Mouse (Mus musculus): ENCODE results near the gene Eva1b. TPM values are rescaled to one million over a fixed set of nuclear protein-coding genes. Genes with fewer than 3 reads are reported as not detected.
A peak's percentile ranks its signal among the peaks of the same experiment; 100 is the strongest.

Gene Eva1b
- polyA plus RNA-seq, 1 experiment from 2014 or later: 10.0 TPM

- peaks cover 10% of the 10 kb centered on the region for H3K4me1 ChIP-seq (ENCODE audit: control insufficient read depth, insufficient read depth, low read length)
- H3K36me3 ChIP-seq (ENCODE audit: control insufficient read depth, insufficient read depth, low read length): no peaks in the 10 kb centered on the region
- H3K9ac ChIP-seq (ENCODE audit: low read depth, low read length): peak overlapping the region; percentile 55
- WGBS: 26% methylated on average over 42 of the region's 42 CpGs
- H3K27ac ChIP-seq (ENCODE audit: low read length): no peak overlapping the region
- H3K4me2 ChIP-seq (ENCODE audit: low read length): peak overlapping the region; percentile 69
- peak; percentile 51; the same call in 1 of the 2 replicates for ATAC-seq
- peak overlapping the region; percentile 40 for H3K4me3 ChIP-seq (ENCODE audit: low read depth, low read length)
- peaks cover 26% of the 10 kb centered on the region for H3K27me3 ChIP-seq (ENCODE audit: control insufficient read depth, insufficient read depth, low read depth, low read length)
- H3K9me3 ChIP-seq (replicated peaks; ENCODE audit: control insufficient read depth, low read length, poor library complexity, severe bottlenecking): no peaks in the 10 kb centered on the region
Observed at GRCm38 (mm10) chr4:126149041-126149676, 1.6 kb downstream of the Eva1b start.

DNA sequence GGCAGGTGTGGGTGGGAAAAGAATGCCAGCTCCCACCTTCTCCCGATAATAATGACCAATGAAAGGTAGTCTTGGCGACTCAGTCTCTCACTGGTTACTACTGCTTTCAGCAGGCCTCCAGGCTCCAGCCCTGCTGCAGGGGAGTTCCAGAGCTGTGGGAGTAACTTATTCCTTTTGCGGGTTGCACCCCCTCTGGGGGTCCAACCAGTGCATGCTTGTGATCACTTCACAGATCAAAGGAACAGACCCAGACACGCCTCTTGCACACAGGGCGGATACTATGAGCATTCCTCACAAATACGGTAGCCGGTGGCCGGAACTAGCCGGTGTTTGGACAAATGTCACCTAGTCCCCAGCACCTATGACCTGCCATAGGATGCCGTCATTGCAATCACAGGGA, 2.3 kb downstream of the Eva1b start:
- ATAC-seq: no peak
- Histone ChIP-seq H3K4me1 (ENCODE audit: control insufficient read depth, insufficient read depth, low read length) (peaks cover 10% of the 10 kb centered on the region), H3K9ac (ENCODE audit: low read depth, low read length) (no peak overlapping the region), H3K4me2 (ENCODE audit: low read length) (no peak overlapping the region), H3K9me3 (replicated peaks; ENCODE audit: control insufficient read depth, low read length, poor library complexity, severe bottlenecking) (no peaks in the 10 kb centered on the region), H3K27ac (ENCODE audit: low read length) (no peak overlapping the region), H3K27me3 (ENCODE audit: control insufficient read depth, insufficient read depth, low read depth, low read length) (peaks cover 26% of the 10 kb centered on the region), H3K4me3 (ENCODE audit: low read depth, low read length) (no peak overlapping the region), H3K36me3 (ENCODE audit: control insufficient read depth, insufficient read depth, low read length) (no peaks in the 10 kb centered on the region)
- WGBS: 53% methylated on average over 10 of the region's 10 CpGs

- 61% methylated on average over 16 of the region's 16 CpGs for whole genome bisulfite sequencing
- Histone ChIP-seq H3K36me3 (ENCODE audit: control insufficient read depth, insufficient read depth, low read length) (no peaks in the 10 kb centered on the region), H3K4me3 (ENCODE audit: low read depth, low read length) (no peak overlapping the region), H3K27ac (ENCODE audit: low read length) (no peak overlapping the region), H3K27me3 (ENCODE audit: control insufficient read depth, insufficient read depth, low read depth, low read length) (peaks cover 26% of the 10 kb centered on the region), H3K9me3 (replicated peaks; ENCODE audit: control insufficient read depth, low read length, poor library complexity, severe bottlenecking) (no peaks in the 10 kb centered on the region), H3K4me1 (ENCODE audit: control insufficient read depth, insufficient read depth, low read length) (peaks cover 10% of the 10 kb centered on the region), H3K9ac (ENCODE audit: low read depth, low read length) (no peak overlapping the region), H3K4me2 (ENCODE audit: low read length) (no peak overlapping the region)
- no peak for ATAC-seq
Observed at GRCm38 (mm10) chr4:126150297-126150948, 2.9 kb downstream of the Eva1b start.

- Histone ChIP-seq H3K9me3 (replicated peaks; ENCODE audit: control insufficient read depth, low read length, poor library complexity, severe bottlenecking) (no peaks in the 10 kb centered on the region), H3K27me3 (ENCODE audit: control insufficient read depth, insufficient read depth, low read depth, low read length) (peaks cover 26% of the 10 kb centered on the region), H3K36me3 (ENCODE audit: control insufficient read depth, insufficient read depth, low read length) (no peaks in the 10 kb centered on the region), H3K4me2 (ENCODE audit: low read length) (no peak overlapping the region), H3K4me3 (ENCODE audit: low read depth, low read length) (no peak overlapping the region), H3K4me1 (ENCODE audit: control insufficient read depth, insufficient read depth, low read length) (peaks cover 10% of the 10 kb centered on the region), H3K9ac (ENCODE audit: low read depth, low read length) (no peak overlapping the region), H3K27ac (ENCODE audit: low read length) (no peak overlapping the region)
- ATAC-seq: no peak
- 79% methylated on average over 6 of the region's 6 CpGs for WGBS
Observed at GRCm38 (mm10) chr4:126150949-126151320, 3.4 kb downstream of the Eva1b start.

DNA sequence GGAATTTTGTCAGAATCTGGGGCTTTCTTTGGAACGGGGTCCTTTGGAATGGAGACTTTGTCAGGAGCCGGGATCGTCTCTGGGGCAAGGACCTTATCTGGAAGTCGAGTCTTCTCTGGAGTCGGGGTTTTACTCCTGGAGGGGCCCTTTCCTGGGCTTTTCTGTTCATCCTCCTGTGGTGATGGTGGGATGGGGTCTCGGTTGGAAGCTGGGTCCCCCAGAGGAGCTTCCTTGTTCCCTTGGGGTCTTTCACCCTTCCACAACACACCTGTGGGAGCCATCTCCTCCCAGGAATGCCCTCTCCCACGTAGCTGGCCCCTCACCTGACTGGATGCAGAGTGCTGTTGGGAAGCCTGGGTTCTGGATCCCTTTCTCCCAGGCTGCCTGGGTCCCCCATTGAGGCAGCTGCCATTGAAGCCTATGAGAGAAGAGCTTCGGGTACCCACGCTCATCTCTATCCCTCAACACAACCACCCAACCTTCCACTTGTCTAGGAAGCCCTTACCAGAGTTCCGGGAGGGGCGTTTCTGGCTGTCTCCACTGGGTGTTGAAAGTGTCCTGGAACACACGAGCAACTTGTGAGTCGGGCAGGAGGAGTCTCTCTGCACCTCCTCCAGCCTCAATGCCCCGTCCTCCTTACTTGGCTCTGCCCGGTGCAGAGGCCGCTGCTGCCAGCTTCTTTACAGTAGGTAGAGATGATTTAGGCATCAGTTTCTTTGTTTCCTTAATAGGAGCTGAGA, 4.3 kb downstream of the Eva1b start:
- peaks cover 26% of the 10 kb centered on the region for H3K27me3 ChIP-seq (ENCODE audit: control insufficient read depth, insufficient read depth, low read depth, low read length)
- peaks cover 10% of the 10 kb centered on the region for H3K4me1 ChIP-seq (ENCODE audit: control insufficient read depth, insufficient read depth, low read length)
- no peaks in the 10 kb centered on the region for H3K36me3 ChIP-seq (ENCODE audit: control insufficient read depth, insufficient read depth, low read length)
- H3K9ac ChIP-seq (ENCODE audit: low read depth, low read length): no peak overlapping the region
- H3K27ac ChIP-seq (ENCODE audit: low read length): no peak overlapping the region
- no peaks in the 10 kb centered on the region for H3K9me3 ChIP-seq (replicated peaks; ENCODE audit: control insufficient read depth, low read length, poor library complexity, severe bottlenecking)
- 82% methylated on average over 16 of the region's 16 CpGs for WGBS
- ATAC-seq: no peak
- H3K4me2 ChIP-seq (ENCODE audit: low read length): no peak overlapping the region
- H3K4me3 ChIP-seq (ENCODE audit: low read depth, low read length): no peak overlapping the region

DNA sequence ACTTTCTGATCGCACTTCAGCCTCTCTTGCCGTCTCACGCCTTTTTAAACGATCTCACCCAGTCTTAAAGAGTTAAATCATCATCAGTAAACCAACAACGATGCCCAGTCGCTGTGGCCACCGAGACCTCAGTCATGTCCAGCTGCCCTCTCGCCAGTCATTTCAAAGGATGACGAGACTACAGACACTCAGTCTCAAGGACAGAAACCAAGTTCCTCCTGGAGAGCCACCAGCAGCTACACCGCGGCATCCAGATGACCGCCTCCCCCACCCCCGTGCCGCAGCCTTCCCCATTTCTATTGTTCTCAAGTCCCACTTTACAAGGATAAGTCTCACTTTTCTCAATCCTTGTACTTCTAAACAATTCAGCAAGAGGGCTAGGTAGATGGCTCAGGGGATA, 5.3 kb downstream of the Eva1b start:
- no peak overlapping the region for H3K4me2 ChIP-seq (ENCODE audit: low read length)
- peaks cover 10% of the 10 kb centered on the region for H3K4me1 ChIP-seq (ENCODE audit: control insufficient read depth, insufficient read depth, low read length)
- H3K9ac ChIP-seq (ENCODE audit: low read depth, low read length): no peak overlapping the region
- H3K27ac ChIP-seq (ENCODE audit: low read length): no peak overlapping the region
- peaks cover 26% of the 10 kb centered on the region for H3K27me3 ChIP-seq (ENCODE audit: control insufficient read depth, insufficient read depth, low read depth, low read length)
- WGBS: 53% methylated on average over 14 of the region's 14 CpGs
- no peak for ATAC-seq
- H3K9me3 ChIP-seq (replicated peaks; ENCODE audit: control insufficient read depth, low read length, poor library complexity, severe bottlenecking): no peaks in the 10 kb centered on the region
- H3K4me3 ChIP-seq (ENCODE audit: low read depth, low read length): no peak overlapping the region
- H3K36me3 ChIP-seq (ENCODE audit: control insufficient read depth, insufficient read depth, low read length): no peaks in the 10 kb centered on the region

DNA sequence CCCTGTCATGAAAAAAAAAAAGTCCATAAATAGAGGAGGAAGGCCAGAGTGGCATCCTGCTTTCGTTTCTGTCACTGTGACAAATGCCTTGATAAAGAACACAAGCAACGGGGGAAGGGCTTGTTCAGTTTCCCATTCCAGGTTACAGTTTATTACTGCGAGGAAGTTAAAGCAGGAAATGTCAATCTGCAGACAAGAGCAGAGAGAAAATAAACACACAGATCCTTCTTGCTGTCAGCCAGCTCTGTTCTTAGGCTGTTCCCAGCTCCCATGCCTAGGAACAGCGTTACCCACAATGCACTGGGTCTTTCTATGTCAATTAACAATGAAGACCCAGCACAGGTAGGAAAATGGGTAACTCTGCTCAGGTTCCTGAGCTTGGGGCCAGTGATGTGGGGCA, 7.6 kb downstream of the Eva1b start:
- Histone ChIP-seq H3K4me1 (ENCODE audit: control insufficient read depth, insufficient read depth, low read length) (no peaks in the 10 kb centered on the region), H3K36me3 (ENCODE audit: control insufficient read depth, insufficient read depth, low read length) (no peaks in the 10 kb centered on the region), H3K27me3 (ENCODE audit: control insufficient read depth, insufficient read depth, low read depth, low read length) (peaks cover 5% of the 10 kb centered on the region), H3K9ac (ENCODE audit: low read depth, low read length) (no peak overlapping the region), H3K27ac (ENCODE audit: low read length) (peak overlapping the region; percentile 45), H3K4me3 (ENCODE audit: low read depth, low read length) (no peak overlapping the region), H3K4me2 (ENCODE audit: low read length) (no peak overlapping the region), H3K9me3 (replicated peaks; ENCODE audit: control insufficient read depth, low read length, poor library complexity, severe bottlenecking) (no peaks in the 10 kb centered on the region)
- WGBS: 75% methylated on average over 4 of the region's 4 CpGs
- no peak for ATAC-seq

- 72% methylated on average over 2 of the region's 2 CpGs for WGBS
- Histone ChIP-seq H3K9ac (ENCODE audit: low read depth, low read length) (no peak overlapping the region; the same call in 1 of the 2 replicates), H3K4me3 (ENCODE audit: low read depth, low read length) (no peak overlapping the region), H3K27me3 (ENCODE audit: control insufficient read depth, insufficient read depth, low read depth, low read length) (no peaks in the 10 kb centered on the region), H3K36me3 (ENCODE audit: control insufficient read depth, insufficient read depth, low read length) (no peaks in the 10 kb centered on the region), H3K27ac (ENCODE audit: low read length) (peak overlapping the region; percentile 45), H3K4me1 (ENCODE audit: control insufficient read depth, insufficient read depth, low read length) (no peaks in the 10 kb centered on the region), H3K9me3 (replicated peaks; ENCODE audit: control insufficient read depth, low read length, poor library complexity, severe bottlenecking) (no peaks in the 10 kb centered on the region), H3K4me2 (ENCODE audit: low read length) (no peak overlapping the region)
- ATAC-seq: no peak
Observed at GRCm38 (mm10) chr4:126155869-126156268, 8.3 kb downstream of the Eva1b start.

GRCm38 (mm10) chr4:126156617-126157016, 9.1 kb downstream of the Eva1b start:
- H3K9me3 ChIP-seq (replicated peaks; ENCODE audit: control insufficient read depth, low read length, poor library complexity, severe bottlenecking): no peaks in the 10 kb centered on the region
- no peak overlapping the region for H3K9ac ChIP-seq (ENCODE audit: low read depth, low read length)
- H3K4me1 ChIP-seq (ENCODE audit: control insufficient read depth, insufficient read depth, low read length): no peaks in the 10 kb centered on the region
- ATAC-seq: no peak
- H3K27me3 ChIP-seq (ENCODE audit: control insufficient read depth, insufficient read depth, low read depth, low read length): no peaks in the 10 kb centered on the region
- no peak overlapping the region for H3K4me2 ChIP-seq (ENCODE audit: low read length)
- H3K36me3 ChIP-seq (ENCODE audit: control insufficient read depth, insufficient read depth, low read length): no peaks in the 10 kb centered on the region
- H3K27ac ChIP-seq (ENCODE audit: low read length): no peak overlapping the region
- WGBS: 57% methylated on average over 5 of the region's 5 CpGs
- no peak overlapping the region for H3K4me3 ChIP-seq (ENCODE audit: low read depth, low read length)
